Mouse (Mus musculus): ENCODE data around the gene Unc13b. TPM values are rescaled to one million over a fixed set of nuclear protein-coding genes. Genes with fewer than 3 reads are reported as not detected.
A peak's percentile ranks its signal among the peaks of the same experiment; 100 is the strongest.

The Unc13b gene
- polyA plus RNA-seq, 1 experiment = 4.5 TPM

GRCm38 (mm10) chr4:43259435-43259834 lies 200.7 kb downstream of the Unc13b start:
- no peak for TF ChIP-seq POLR2A (IDR thresholded peaks at IDR 0.05; ENCODE audit: low read depth, low read length)
- no peak for TF ChIP-seq CTCF (IDR thresholded peaks at IDR 0.05; ENCODE audit: borderline replicate concordance, insufficient read depth, low read length)
- H3K4me3 ChIP-seq (ENCODE audit: insufficient read depth, low read length) = no peak overlapping the region
- H3K4me1 ChIP-seq (ENCODE audit: control insufficient read depth, insufficient read depth, low read length) = peaks cover 2% of the 10 kb centered on the region; the same call in 1 of the 2 replicates
- no peak overlapping the region for H3K27ac ChIP-seq (ENCODE audit: insufficient read depth, low read length)

GRCm38 (mm10) chr4:43260096-43260495 lies 201.3 kb downstream of the Unc13b start:
- H3K27ac ChIP-seq (ENCODE audit: insufficient read depth, low read length) = no peak overlapping the region
- H3K4me1 ChIP-seq (ENCODE audit: control insufficient read depth, insufficient read depth, low read length) = peaks cover 2% of the 10 kb centered on the region; the same call in 1 of the 2 replicates
- H3K4me3 ChIP-seq (ENCODE audit: insufficient read depth, low read length) = no peak overlapping the region
- no peak for TF ChIP-seq CTCF (IDR thresholded peaks at IDR 0.05; ENCODE audit: borderline replicate concordance, insufficient read depth, low read length)
- no peak for TF ChIP-seq POLR2A (IDR thresholded peaks at IDR 0.05; ENCODE audit: low read depth, low read length)

- Histone ChIP-seq H3K4me3 (ENCODE audit: insufficient read depth, low read length) (no peak overlapping the region), H3K27ac (ENCODE audit: insufficient read depth, low read length) (no peak overlapping the region), H3K4me1 (ENCODE audit: control insufficient read depth, insufficient read depth, low read length) (peaks cover 4% of the 10 kb centered on the region)
- TF ChIP-seq POLR2A (IDR thresholded peaks at IDR 0.05; ENCODE audit: low read depth, low read length) (no peak), CTCF (IDR thresholded peaks at IDR 0.05; ENCODE audit: borderline replicate concordance, insufficient read depth, low read length) (no peak)
These were observed 204.1 kb downstream of the Unc13b start for GRCm38 (mm10) chr4:43262821-43263220.

- Histone ChIP-seq H3K4me1 (ENCODE audit: control insufficient read depth, insufficient read depth, low read length) (peaks cover 2% of the 10 kb centered on the region; the same call in 1 of the 2 replicates), H3K27ac (ENCODE audit: insufficient read depth, low read length) (no peak overlapping the region), H3K4me3 (ENCODE audit: insufficient read depth, low read length) (no peak overlapping the region)
- no peak for TF ChIP-seq POLR2A (IDR thresholded peaks at IDR 0.05; ENCODE audit: low read depth, low read length)
- TF ChIP-seq CTCF (IDR thresholded peaks at IDR 0.05; ENCODE audit: borderline replicate concordance, insufficient read depth, low read length) = no peak
These were observed 207.4 kb downstream of the Unc13b start for GRCm38 (mm10) chr4:43266146-43266545.

GRCm38 (mm10) chr4:43266623-43267322 lies 208.0 kb downstream of the Unc13b start, which contains the start of gene Atp8b5:
Gene Atp8b5, plus strand, starts transcription at chr4:43267159.
- Histone ChIP-seq H3K4me1 (ENCODE audit: control insufficient read depth, insufficient read depth, low read length) (peaks cover 2% of the 10 kb centered on the region; the same call in 1 of the 2 replicates), H3K27ac (ENCODE audit: insufficient read depth, low read length) (no peak within 1 kb of the TSS), H3K4me3 (ENCODE audit: insufficient read depth, low read length) (no peak within 1 kb of the TSS; the same call in 1 of the 2 replicates)
- TF ChIP-seq CTCF (IDR thresholded peaks at IDR 0.05; ENCODE audit: borderline replicate concordance, insufficient read depth, low read length) = peak; percentile 68; the same call in 1 of the 2 replicates
- TF ChIP-seq POLR2A (IDR thresholded peaks at IDR 0.05; ENCODE audit: low read depth, low read length) = peak; percentile 17; the same call in 1 of the 2 replicates

GRCm38 (mm10) chr4:43267323-43267658 lies 208.5 kb downstream of the Unc13b start:
- no peak overlapping the region for H3K27ac ChIP-seq (ENCODE audit: insufficient read depth, low read length)
- peaks cover 2% of the 10 kb centered on the region; the same call in 1 of the 2 replicates for H3K4me1 ChIP-seq (ENCODE audit: control insufficient read depth, insufficient read depth, low read length)
- no peak overlapping the region for H3K4me3 ChIP-seq (ENCODE audit: insufficient read depth, low read length)
- no peak for TF ChIP-seq CTCF (IDR thresholded peaks at IDR 0.05; ENCODE audit: borderline replicate concordance, insufficient read depth, low read length)
- TF ChIP-seq POLR2A (IDR thresholded peaks at IDR 0.05; ENCODE audit: low read depth, low read length) = no peak

GRCm38 (mm10) chr4:43285476-43285875 lies 226.7 kb downstream of the Unc13b start:
- H3K27ac ChIP-seq (ENCODE audit: insufficient read depth, low read length) = no peak overlapping the region
- H3K4me1 ChIP-seq (ENCODE audit: control insufficient read depth, insufficient read depth, low read length) = no peaks in the 10 kb centered on the region
- H3K4me3 ChIP-seq (ENCODE audit: insufficient read depth, low read length) = no peak overlapping the region
- TF ChIP-seq POLR2A (IDR thresholded peaks at IDR 0.05; ENCODE audit: low read depth, low read length) (no peak), CTCF (IDR thresholded peaks at IDR 0.05; ENCODE audit: borderline replicate concordance, insufficient read depth, low read length) (no peak)

GRCm38 (mm10) chr4:43287305-43287704 lies 228.6 kb downstream of the Unc13b start:
- Histone ChIP-seq H3K4me1 (ENCODE audit: control insufficient read depth, insufficient read depth, low read length) (no peaks in the 10 kb centered on the region), H3K4me3 (ENCODE audit: insufficient read depth, low read length) (no peak overlapping the region), H3K27ac (ENCODE audit: insufficient read depth, low read length) (no peak overlapping the region)
- no peak for TF ChIP-seq CTCF (IDR thresholded peaks at IDR 0.05; ENCODE audit: borderline replicate concordance, insufficient read depth, low read length)
- TF ChIP-seq POLR2A (IDR thresholded peaks at IDR 0.05; ENCODE audit: low read depth, low read length) = no peak

GRCm38 (mm10) chr4:43294001-43294400 lies 235.2 kb downstream of the Unc13b start:
- no peak overlapping the region for H3K27ac ChIP-seq (ENCODE audit: insufficient read depth, low read length)
- H3K4me3 ChIP-seq (ENCODE audit: insufficient read depth, low read length) = no peak overlapping the region
- no peaks in the 10 kb centered on the region for H3K4me1 ChIP-seq (ENCODE audit: control insufficient read depth, insufficient read depth, low read length)
- TF ChIP-seq CTCF (IDR thresholded peaks at IDR 0.05; ENCODE audit: borderline replicate concordance, insufficient read depth, low read length) (peak; percentile 7; the same call in 1 of the 2 replicates), POLR2A (IDR thresholded peaks at IDR 0.05; ENCODE audit: low read depth, low read length) (no peak)

- Histone ChIP-seq H3K27ac (ENCODE audit: insufficient read depth, low read length) (no peak overlapping the region), H3K4me3 (ENCODE audit: insufficient read depth, low read length) (no peak overlapping the region), H3K4me1 (ENCODE audit: control insufficient read depth, insufficient read depth, low read length) (no peaks in the 10 kb centered on the region)
- no peak for TF ChIP-seq CTCF (IDR thresholded peaks at IDR 0.05; ENCODE audit: borderline replicate concordance, insufficient read depth, low read length)
- TF ChIP-seq POLR2A (IDR thresholded peaks at IDR 0.05; ENCODE audit: low read depth, low read length) = no peak
These were observed 251.1 kb downstream of the Unc13b start for GRCm38 (mm10) chr4:43309696-43310338.

Other genes with a start within 250 kb of the Unc13b start
- gene Fam205a1, start 205.1 kb upstream of the Unc13b start, polyA plus RNA-seq (2011; ENCODE audit: insufficient read length, low read depth, missing spikeins) = not detected in 2 replicates
- 0.18 TPM in 1 of 2 replicates, not detected in the other for gene Gm12394, start 202.2 kb upstream of the Unc13b start, polyA plus RNA-seq (2011; ENCODE audit: insufficient read length, low read depth, missing spikeins)
- not detected in 2 replicates for gene Fam205c, start 184.7 kb upstream of the Unc13b start, polyA plus RNA-seq (2011; ENCODE audit: insufficient read length, low read depth, missing spikeins)
- not detected in 2 replicates for gene Phf24, start 142.3 kb upstream of the Unc13b start, polyA plus RNA-seq (2011; ENCODE audit: insufficient read length, low read depth, missing spikeins)
- 31.3 and 38.5 TPM in 2 replicates for gene Dnajb5, start 109.1 kb upstream of the Unc13b start, polyA plus RNA-seq (2011; ENCODE audit: insufficient read length, low read depth, missing spikeins)
- gene 1700022I11Rik, start 89.3 kb upstream of the Unc13b start, polyA plus RNA-seq (2011; ENCODE audit: insufficient read length, low read depth, missing spikeins) = not detected in 2 replicates
- 310 and 337 TPM in 2 replicates for gene Vcp, start 58.4 kb upstream of the Unc13b start, polyA plus RNA-seq (2011; ENCODE audit: insufficient read length, low read depth, missing spikeins)
- gene Fancg, start 48.4 kb upstream of the Unc13b start, polyA plus RNA-seq (2011; ENCODE audit: insufficient read length, low read depth, missing spikeins) = 7.7 and 9.4 TPM in 2 replicates
- gene Pigo, start 33.1 kb upstream of the Unc13b start, polyA plus RNA-seq (2011; ENCODE audit: insufficient read length, low read depth, missing spikeins) = 8.6 and 15.0 TPM in 2 replicates
- gene Stoml2, start 27.2 kb upstream of the Unc13b start, polyA plus RNA-seq (2011; ENCODE audit: insufficient read length, low read depth, missing spikeins) = 91.7 and 107 TPM in 2 replicates
- 26.7 and 50.0 TPM in 2 replicates for gene Fam214b, start 12.7 kb upstream of the Unc13b start, polyA plus RNA-seq (2011; ENCODE audit: insufficient read length, low read depth, missing spikeins)
- gene Atp8b5, start 208.2 kb downstream of the Unc13b start, polyA plus RNA-seq (2011; ENCODE audit: insufficient read length, low read depth, missing spikeins) = 0.32 TPM in 1 of 2 replicates, not detected in the other